Mouse (Mus musculus) kidney, postnatal 0 days (tissue): ENCODE measurements around the gene Traf5. TPM values are rescaled to one million over a fixed set of nuclear protein-coding genes. Genes with fewer than 3 reads are reported as not detected.

ENCODE experiments used
- ATAC-seq: fragments of 200-750 bp; cut with Nextera tagmentation; replicated peaks from 2 replicates; pipeline ENCODE4 v1.8.0; 2017; ENCODE audit warnings: low read depth, moderate number of reproducible peaks, moderate TSS enrichment, moderate library complexity; ENCODE audit not compliant: low FRiP score
- DNase-seq: peaks from one replicate; pipeline ENCODE4 v3.0.0-alpha.2; 2016; ENCODE audit warnings: low spot score
- H3K27ac ChIP-seq: fragments of 300-500 bp; sonication (generic); 2 replicates; pipeline ENCODE4 v1.5.1; 2014; ENCODE audit warnings: mild to moderate bottlenecking
- H3K27me3 ChIP-seq: fragments of 300-500 bp; sonication (generic); 2 replicates; pipeline ENCODE4 v1.6.1; 2014; ENCODE audit warnings: low read length, mixed read lengths; ENCODE audit not compliant: insufficient read depth
- H3K36me3 ChIP-seq: fragments of 300-500 bp; sonication (generic); 2 replicates; pipeline ENCODE4 v1.6.1; 2014; ENCODE audit warnings: low read length, mixed read lengths; ENCODE audit not compliant: insufficient read depth
- H3K4me1 ChIP-seq: fragments of 300-500 bp; sonication (generic); replicated peaks from 2 replicates; pipeline ENCODE4 v1.6.1; 2014; ENCODE audit warnings: antibody characterized with exemption, low read length, mixed read lengths; ENCODE audit not compliant: insufficient read depth
- H3K4me2 ChIP-seq: fragments of 300-500 bp; sonication (generic); 2 replicates; pipeline ENCODE4 v1.6.1; 2014; ENCODE audit warnings: mild to moderate bottlenecking, low read length, moderate library complexity, mixed read lengths
- H3K4me3 ChIP-seq: fragments of 300-500 bp; sonication (generic); replicated peaks from 2 replicates; pipeline ENCODE4 v1.5.1; 2014; ENCODE audit warnings: low read depth, low read length
- H3K9ac ChIP-seq: fragments of 300-500 bp; sonication (generic); 2 replicates; pipeline ENCODE4 v1.6.1; 2014; ENCODE audit warnings: low read depth, low read length
- H3K9me3 ChIP-seq: fragments of 300-500 bp; sonication (generic); replicated peaks from 2 replicates; pipeline ENCODE4 v1.6.1; 2016; ENCODE audit warnings: low read length, inconsistent platforms, mixed read lengths
- CTCF ChIP-seq: IDR thresholded peaks from 2 replicates; pipeline ENCODE4 v1.5.1; 2016; ENCODE audit warnings: antibody characterized with exemption, low read depth, mild to moderate bottlenecking, moderate library complexity
- WGBS: fragments of 180-500 bp; shearing (Covaris S2); extraction: QIAGEN DNeasy Blood & Tissue Kit; methylation state at CpG from one replicate; pipeline ENCODE4 v1.1.7; 2014; 5-methylcytosine and 5-hydroxymethylcytosine counted together
- polyA plus RNA-seq: library from polyadenylated mRNA; unstranded; fragments of >200 nt; fragmentation: Nextera tagmentation; extraction: Ambion mirVana; gene quantifications from 2 replicates; pipeline ENCODE4 v1.2.1, GENCODE M21; 2015

Traf5 gene
- polyA plus RNA-seq, 1 experiment from 2014 or later = 19.6 TPM

DNA sequence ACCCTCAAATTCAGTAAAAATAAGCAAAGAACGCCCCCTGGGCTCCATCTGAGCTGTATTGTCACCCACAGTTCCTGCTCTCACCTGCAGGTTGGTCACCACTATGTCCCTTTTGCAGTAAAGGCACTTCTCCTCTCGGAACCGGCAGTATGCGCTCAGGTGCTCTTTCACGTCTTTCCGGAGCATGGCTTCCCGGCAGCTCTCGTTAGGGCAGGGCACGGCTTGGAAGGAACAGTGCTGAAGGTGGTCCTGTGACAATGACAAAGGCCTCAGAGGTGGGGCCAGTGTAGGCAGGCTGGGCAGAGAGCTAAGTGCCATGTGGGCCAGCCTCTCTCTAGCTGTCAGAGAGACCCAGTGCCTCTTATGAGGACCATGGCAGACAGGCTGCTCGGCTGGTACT lies 33.4 kb downstream of the Traf5 start:
- Histone ChIP-seq H3K4me3 (no peak overlapping the region), H3K36me3 (peaks cover 28% of the 10 kb centered on the region), H3K27me3 (no peaks in the 10 kb centered on the region), H3K4me1 (no peaks in the 10 kb centered on the region), H3K27ac (no peak overlapping the region), H3K9ac (no peak overlapping the region), H3K4me2 (no peak overlapping the region), H3K9me3 (no peaks in the 10 kb centered on the region)
- DNase-seq (no peak), ATAC-seq (no peak)
- TF ChIP-seq CTCF = no peak
- WGBS = 85% methylated on average over 10 of the region's 10 CpGs

DNA sequence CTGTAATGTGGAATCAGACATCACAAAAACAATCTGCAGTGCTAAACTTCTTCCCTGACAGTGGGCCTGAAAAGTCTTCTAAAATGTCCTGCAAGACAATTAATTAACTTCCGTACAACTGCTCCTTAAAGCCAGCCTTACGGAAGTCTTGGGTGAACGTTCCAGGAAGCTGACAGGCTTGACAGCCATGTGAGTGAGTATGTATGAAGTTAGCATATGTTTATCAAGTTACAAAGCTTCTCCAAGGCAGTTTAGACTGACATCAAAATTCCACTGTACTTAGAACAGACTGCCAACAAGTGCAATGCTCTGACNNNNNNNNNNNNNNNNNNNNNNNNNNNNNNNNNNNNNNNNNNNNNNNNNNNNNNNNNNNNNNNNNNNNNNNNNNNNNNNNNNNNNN lies 38.6 kb downstream of the Traf5 start:
- TF ChIP-seq CTCF = no peak
- no peak overlapping the region for H3K4me3 ChIP-seq

DNA sequence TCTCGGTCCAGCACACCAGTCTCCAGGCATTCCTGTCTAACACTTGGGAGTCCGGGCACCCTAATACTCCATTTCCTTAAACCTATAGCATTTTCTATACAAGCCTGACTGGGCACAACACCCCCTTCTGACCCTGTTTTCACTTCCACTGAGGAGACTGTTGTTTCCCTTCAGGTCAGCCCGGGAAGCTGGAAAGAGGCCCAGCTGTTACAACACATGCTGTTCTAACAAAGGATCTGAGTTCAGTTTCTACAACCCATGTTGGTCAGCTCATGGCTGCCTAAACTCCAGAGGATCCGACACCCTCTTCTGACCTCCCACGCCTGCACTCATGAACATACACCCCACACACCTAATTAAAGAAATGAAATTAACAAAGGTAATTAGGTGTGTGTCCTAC lies 39.4 kb downstream of the Traf5 start:
- no peak for DNase-seq
- ATAC-seq = no peak
- Histone ChIP-seq H3K27me3 (no peaks in the 10 kb centered on the region), H3K4me3 (no peak overlapping the region), H3K4me2 (no peak overlapping the region), H3K27ac (no peak overlapping the region), H3K36me3 (peaks cover 10% of the 10 kb centered on the region), H3K9me3 (no peaks in the 10 kb centered on the region), H3K4me1 (no peaks in the 10 kb centered on the region), H3K9ac (no peak overlapping the region)
- 74% methylated on average over 5 of the region's 5 CpGs for WGBS
- no peak for TF ChIP-seq CTCF

More for the DNA sequence above, 38.6 kb downstream of the Traf5 start:
- WGBS = 28% methylated on average over 3 of the region's 3 CpGs
- no peak overlapping the region for H3K4me2 ChIP-seq
- no peak overlapping the region for H3K27ac ChIP-seq
- no peak for ATAC-seq
- no peaks in the 10 kb centered on the region for H3K4me1 ChIP-seq
- no peak overlapping the region for H3K9ac ChIP-seq
- H3K9me3 ChIP-seq = no peaks in the 10 kb centered on the region
- DNase-seq = no peak
- no peaks in the 10 kb centered on the region for H3K27me3 ChIP-seq
- peaks cover 10% of the 10 kb centered on the region for H3K36me3 ChIP-seq

DNA sequence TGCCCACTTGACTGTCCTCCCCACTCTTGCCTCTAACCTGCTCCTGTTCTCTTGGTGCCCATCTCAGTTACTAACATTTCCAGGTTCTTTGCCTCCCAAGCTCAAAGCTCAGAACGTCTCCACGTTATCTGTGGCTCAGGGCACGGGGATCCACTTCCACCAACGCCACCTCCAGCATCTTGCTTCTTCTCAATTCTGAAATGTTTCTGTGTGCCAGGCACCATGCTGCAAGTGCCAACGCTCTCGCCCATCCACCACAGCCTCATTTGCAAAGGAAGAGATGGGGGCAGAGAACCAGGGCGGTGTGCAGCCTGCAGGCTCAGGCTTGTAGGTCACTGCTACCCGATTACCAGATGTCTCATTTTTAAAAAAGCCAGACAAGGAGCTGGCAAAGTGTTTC lies 39.9 kb downstream of the Traf5 start:
- peaks cover 10% of the 10 kb centered on the region for H3K36me3 ChIP-seq
- no peak overlapping the region for H3K27ac ChIP-seq
- H3K27me3 ChIP-seq = no peaks in the 10 kb centered on the region
- H3K4me3 ChIP-seq = no peak overlapping the region
- no peak for DNase-seq
- H3K9me3 ChIP-seq = no peaks in the 10 kb centered on the region
- no peak overlapping the region for H3K4me2 ChIP-seq
- WGBS = 92% methylated on average over 8 of the region's 8 CpGs
- H3K4me1 ChIP-seq = no peaks in the 10 kb centered on the region
- TF ChIP-seq CTCF = no peak
- no peak for ATAC-seq
- no peak overlapping the region for H3K9ac ChIP-seq

DNA sequence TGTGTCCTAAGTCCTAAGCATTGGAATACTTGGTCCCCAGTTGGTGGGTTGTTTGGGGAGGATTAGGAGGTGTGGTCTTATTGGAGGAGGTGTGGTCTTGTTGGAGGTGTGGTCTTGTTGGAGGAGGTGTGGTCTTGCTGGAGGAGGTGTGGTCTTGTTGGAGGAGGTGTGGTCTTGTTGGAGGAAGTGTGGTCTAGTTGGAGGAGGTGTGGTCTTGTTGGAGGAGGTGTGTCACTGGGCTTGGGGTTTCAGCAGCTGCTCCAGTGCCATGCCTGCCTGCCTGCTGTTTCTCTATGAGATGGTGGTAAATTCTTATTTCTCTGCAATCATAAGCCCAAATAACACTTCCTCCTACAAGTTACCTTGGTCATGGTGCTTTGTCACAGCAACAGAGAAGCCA lies 93.3 kb downstream of the Traf5 start:
- Histone ChIP-seq H3K27ac (no peak overlapping the region), H3K4me3 (no peak overlapping the region), H3K4me2 (no peak overlapping the region), H3K4me1 (no peaks in the 10 kb centered on the region), H3K9ac (no peak overlapping the region), H3K9me3 (no peaks in the 10 kb centered on the region), H3K36me3 (peaks cover 35% of the 10 kb centered on the region), H3K27me3 (no peaks in the 10 kb centered on the region)
- DNase-seq (no peak), ATAC-seq (no peak; the same call in 1 of the 2 replicates)
- no peak for TF ChIP-seq CTCF

DNA sequence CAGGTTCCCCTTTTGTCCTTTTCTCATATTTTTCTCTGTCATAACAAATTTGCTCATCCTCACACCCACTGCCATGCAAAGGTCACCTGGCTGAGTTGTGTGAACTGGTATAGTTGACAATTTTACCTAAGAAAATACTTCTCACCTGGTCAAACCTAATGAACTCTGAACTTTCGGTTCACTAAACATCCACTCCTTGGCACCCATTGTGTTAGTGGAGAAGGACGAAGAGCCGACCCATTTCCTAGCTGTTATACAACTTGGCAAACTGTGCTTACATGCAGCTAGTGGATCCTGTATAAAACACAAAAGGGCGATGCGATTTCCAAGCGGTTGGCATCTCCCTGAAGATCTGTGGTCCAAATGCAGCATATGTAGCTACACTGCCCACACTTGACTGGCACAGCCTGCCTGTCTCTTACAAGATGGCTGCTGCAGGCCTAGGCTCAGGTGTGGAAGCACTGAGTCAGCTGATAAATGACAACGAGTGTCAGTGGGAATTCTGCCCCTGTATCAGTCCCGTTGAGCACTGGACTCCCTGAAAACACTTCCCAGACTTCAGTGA lies 95.7 kb downstream of the Traf5 start:
- no peak for DNase-seq
- ATAC-seq = no peak
- 0 out of 2 replicates have a peak, but pooled peaks cover 4% of the 10 kb centered on the region for H3K4me1 ChIP-seq
- no peak overlapping the region for H3K9ac ChIP-seq
- no peak overlapping the region for H3K4me2 ChIP-seq
- no peak for TF ChIP-seq CTCF
- no peak overlapping the region for H3K27ac ChIP-seq
- no peaks in the 10 kb centered on the region for H3K9me3 ChIP-seq
- WGBS = 90% methylated on average over 8 of the region's 8 CpGs
- H3K4me3 ChIP-seq = no peak overlapping the region
- H3K36me3 ChIP-seq = peaks cover 35% of the 10 kb centered on the region
- H3K27me3 ChIP-seq = no peaks in the 10 kb centered on the region

DNA sequence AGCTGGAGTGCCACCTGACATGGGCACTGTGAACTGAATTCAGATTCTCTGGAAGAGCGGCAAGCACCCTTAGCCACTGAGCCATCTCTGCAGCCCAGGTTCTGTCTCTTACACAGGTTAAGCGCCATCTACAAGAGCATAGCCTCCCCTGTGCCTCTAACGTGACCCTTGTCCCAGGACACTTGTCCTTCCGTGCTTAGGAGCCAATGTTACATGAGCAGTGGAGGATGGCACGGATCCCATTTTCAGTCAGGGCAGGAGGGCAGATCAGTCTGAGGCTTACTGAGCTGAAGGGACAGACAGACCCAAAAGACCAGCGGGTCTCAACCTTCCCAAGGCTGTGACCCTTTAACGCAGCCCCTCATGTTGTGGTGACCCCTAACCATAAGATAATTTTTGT lies 96.4 kb downstream of the Traf5 start:
- H3K36me3 ChIP-seq = peaks cover 32% of the 10 kb centered on the region
- no peak overlapping the region for H3K9ac ChIP-seq
- no peak overlapping the region for H3K4me2 ChIP-seq
- no peak overlapping the region for H3K27ac ChIP-seq
- H3K9me3 ChIP-seq = no peaks in the 10 kb centered on the region
- WGBS = 87% methylated on average over 7 of the region's 7 CpGs
- H3K4me3 ChIP-seq = no peak overlapping the region
- 0 out of 2 replicates have a peak, but pooled peaks cover 4% of the 10 kb centered on the region for H3K4me1 ChIP-seq
- DNase-seq = no peak
- no peaks in the 10 kb centered on the region for H3K27me3 ChIP-seq
- no peak for ATAC-seq
- no peak for TF ChIP-seq CTCF
